Mouse (Mus musculus) 3134 (cell line): ENCODE measurements at regions not wholly inside any gene's neighbourhood (a gene's known extent, or its start where the extent isn't known, plus 50 kb on each side); places are given as distances from the start of the nearest gene placed in this dataset.

Source experiments
- DNase-seq: peaks from one replicate; pipeline ENCODE4 v3.0.0-alpha.2; 2011; ENCODE audit warnings: low spot score; ENCODE audit not compliant: insufficient read length; ENCODE audit errors: extremely low read depth

GRCm38 (mm10) chr8:125619336-125619906, 49.8 kb upstream of the Sipa1l2 start:
- peak; percentile 65 for DNase-seq
